Mouse (Mus musculus): Measurements from ENCODE around the gene Gon4l.

DNA sequence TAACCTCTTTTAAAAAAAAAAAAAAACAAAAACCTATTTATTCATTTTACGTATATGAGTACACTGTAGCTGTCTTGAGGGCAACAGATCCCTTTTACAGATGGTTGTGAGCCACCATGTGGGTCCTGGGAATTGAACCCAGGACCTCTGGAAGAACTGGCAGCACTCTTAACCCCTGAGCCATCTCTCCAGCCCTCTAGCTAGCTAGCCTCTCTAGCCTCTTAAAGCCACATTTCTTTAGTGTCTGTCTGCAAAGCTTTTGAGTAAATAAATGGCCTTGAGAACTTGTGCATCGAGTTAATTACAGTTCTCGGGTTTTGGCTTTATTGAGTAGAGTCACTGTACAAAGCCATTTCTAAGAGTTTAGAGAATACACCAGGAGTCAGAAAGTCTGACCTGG is 69.8 kb downstream of the Gon4l start:
- TF ChIP-seq CTCF (IDR thresholded peaks at IDR 0.05; ENCODE audit: low read depth, low read length) (no peak), POLR2A (IDR thresholded peaks at IDR 0.05; ENCODE audit: extremely low read depth, insufficient read depth, low read length) (no peak)

All from liver, adult 2 months (tissue).